Mouse (Mus musculus): ENCODE data around the gene Usp32.

DNA sequence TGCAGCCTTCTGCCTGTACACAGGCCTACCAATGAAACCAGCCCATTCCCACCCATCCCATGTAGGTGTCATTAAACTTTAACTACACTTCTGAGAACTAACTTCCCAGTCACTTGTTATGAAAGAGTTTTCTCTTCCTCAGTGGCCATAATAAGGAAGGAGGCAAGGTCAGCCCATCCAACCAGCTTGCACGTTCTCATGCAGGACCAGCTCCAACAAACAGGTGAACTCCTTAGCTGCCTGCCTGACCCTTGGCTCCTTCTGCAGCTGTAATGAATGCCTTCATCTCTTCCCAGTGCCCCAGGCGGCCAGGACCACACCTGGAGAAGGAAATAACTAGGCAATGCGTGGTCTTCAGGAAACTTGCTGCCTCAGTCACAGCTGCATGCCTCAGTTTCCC lies 194.1 kb downstream of the Usp32 start:
- TF ChIP-seq CTCF (IDR thresholded peaks at IDR 0.05; ENCODE audit: extremely low read depth, insufficient read length, insufficient replicate concordance, low read depth, low read length) (no peak), POLR2A (IDR thresholded peaks at IDR 0.05; ENCODE audit: low read depth, low read length) (no peak)

Data from small intestine, adult 2 months (tissue).